Mouse (Mus musculus): ENCODE measurements at regions not wholly inside any gene's neighbourhood (a gene's known extent, or its start where the extent isn't known, plus 50 kb on each side); places are given as distances from the start of the nearest gene placed in this dataset.

- DNase-seq (ENCODE audit: low spot score), result no peak
Measured at GRCm38 (mm10) chr10:17653325-17653724, 69.7 kb upstream of the Cited2 start.

DNA sequence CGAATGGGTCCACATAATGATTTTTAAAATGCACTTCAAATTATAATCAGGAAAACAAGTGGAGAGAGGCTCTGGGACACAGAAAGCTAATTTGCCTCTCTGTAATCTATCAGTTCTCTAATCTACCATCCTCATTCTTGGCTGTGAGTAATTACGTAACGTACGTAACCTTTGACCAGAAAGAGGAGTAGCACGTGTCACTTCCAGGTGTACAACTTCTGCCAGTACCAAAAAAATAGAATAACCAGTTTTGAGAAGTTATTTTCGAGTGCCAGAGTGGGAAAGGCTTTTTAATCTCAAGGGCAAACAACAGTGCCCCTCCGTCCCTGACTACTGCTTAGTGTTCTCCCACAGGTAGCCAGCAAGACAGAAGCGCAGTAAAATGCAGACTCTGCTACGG, 69.2 kb upstream of the Cited2 start:
- no peak for DNase-seq (ENCODE audit: low spot score)

GRCm38 (mm10) chr10:17654308-17654858, 68.6 kb upstream of the Cited2 start:
- DNase-seq (ENCODE audit: low spot score), result no peak

GRCm38 (mm10) chr10:17655459-17656051, 67.5 kb upstream of the Cited2 start:
- DNase-seq (ENCODE audit: low spot score), result no peak

DNA sequence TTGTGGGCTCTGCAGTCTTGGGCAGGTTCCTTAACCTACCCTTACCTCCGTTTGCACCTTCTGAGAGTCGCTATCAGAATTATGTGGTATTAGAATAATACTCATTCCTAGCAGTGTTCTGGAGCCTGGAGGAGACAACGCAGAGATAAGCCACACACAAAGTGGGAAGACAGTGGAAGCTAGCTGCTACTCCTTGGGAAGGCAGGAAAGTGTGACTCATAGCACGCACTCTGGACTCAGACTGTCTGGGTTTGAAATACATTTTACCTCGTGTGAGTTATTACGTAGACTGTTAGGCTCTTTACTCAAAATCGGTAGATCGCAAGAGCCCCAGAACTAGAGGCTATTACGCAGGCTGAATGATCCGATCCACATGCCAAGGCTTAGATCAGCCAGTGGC, 66.7 kb upstream of the Cited2 start:
- no peak for DNase-seq (ENCODE audit: low spot score)

DNA sequence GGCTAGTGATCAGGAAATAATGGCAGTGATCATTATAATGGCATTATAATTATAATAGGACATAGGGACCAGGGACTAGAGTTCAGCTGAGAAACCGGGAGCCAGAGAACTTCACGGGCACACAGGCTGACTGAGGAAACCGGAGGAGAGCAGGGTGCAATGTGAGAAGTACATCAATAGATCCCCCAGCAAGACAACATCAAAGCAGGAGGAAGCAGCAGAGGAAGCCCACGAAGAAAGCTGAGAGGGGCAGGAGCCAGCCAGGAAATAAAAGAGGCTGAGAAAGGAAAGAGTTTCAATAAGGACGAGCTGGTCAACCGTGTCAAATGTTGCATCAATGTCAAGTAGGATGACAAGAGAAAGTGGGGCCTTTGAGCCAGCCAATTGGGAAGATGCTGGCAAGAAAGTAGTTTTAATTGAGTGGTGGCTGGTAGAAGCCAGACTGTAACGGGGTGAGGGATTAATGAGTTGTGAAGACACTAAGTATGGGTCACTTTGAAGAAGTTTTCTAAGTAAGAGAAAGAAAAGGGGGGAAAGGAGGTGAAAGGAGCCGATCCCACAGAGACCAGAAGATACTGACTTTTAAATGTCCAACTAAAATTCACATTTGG, 66.0 kb upstream of the Cited2 start:
- no peak for DNase-seq (ENCODE audit: low spot score)

DNA sequence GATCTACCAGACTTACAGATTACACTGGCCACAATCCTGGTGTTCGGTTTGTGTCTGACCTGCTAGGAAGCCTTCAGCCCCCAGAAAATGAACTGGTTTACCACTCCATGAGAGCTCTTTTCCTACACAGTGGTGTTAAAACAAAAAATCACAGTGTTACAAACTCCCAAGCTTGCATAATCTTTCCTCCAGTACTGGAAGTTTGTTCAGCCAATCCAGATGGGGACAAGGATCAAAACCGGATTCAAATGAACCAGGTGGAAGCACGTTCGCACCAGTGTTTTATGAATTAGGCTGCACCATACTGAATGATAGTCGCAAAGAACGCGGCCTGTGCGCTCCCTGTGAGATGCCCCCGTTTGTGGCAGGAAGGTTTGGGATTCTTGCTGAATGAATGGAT, 63.4 kb upstream of the Cited2 start:
- DNase-seq (ENCODE audit: low spot score), result no peak

DNA sequence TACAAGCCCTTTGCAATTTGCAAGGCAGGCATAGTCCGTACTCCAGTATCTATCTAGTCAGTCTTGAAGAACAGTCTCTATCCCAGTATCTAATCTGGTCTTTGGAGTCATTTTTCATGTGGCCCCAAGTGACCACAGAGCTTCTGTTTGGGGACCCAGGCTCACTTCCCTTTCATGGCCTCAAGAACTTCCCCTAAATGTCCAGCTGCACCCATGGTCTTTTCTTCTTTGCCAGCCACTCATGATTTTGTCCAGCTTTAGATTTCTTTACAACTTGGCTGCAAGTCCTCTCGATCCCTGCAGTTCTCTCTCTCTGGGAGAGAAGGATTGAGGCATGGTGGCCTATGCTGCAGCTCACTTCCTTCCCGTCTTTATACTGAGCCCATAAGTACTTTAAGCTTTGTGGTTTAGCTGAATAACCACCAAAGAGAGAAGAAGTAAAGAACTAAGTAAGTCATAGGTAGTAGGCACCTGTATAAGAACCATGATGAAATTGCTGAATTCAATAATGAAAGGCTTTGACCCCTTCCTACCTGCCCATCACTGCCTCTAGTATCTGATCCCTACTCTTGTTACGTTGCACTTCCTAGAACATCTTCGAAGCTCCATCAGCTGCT, 62.1 kb upstream of the Cited2 start:
- no peak for DNase-seq (ENCODE audit: low spot score)

DNA sequence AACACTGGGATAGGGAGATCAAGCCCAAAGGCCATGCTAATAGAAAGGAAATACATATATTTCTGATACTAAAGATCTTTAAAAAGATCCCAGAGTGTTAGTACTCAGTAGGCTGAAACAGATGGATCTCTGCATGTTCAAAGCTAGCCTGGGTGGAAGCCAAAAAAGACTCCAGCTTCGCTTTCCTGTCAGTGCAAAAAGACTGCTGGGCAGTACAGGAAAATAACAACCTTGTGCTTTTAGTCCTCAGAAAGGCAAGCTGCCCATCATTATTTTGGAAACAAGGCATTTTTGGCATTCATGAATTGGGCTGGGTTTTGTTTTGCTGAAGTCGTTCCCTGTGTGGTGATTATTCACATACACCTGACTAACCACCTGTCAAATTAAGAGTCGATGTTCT, 56.9 kb upstream of the Cited2 start:
- DNase-seq (ENCODE audit: low spot score), result no peak

DNA sequence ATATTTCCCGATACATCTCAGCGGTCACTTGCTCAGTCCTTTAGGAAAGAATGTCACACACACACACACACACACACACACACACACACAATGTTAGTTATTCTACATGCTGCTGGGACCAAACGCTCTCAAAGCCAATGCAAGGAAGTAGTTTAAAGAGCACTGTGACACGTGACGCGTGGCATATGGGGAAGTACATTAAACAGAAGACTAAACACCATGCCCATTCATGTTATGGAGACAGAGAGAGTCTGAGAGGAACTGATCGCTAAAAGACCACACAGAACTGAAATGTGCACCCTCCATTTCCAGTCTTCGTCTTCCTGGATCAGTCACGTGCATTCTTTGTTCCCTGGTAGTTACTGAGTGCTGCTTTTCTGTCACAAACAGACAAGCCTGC, 53.6 kb upstream of the Cited2 start:
- DNase-seq (ENCODE audit: low spot score), result no peak
